Mouse (Mus musculus) adrenal gland, postnatal 14 days (tissue): ENCODE results near the gene Bhlhe40. TPM values are rescaled to one million over a fixed set of nuclear protein-coding genes. Genes with fewer than 3 reads are reported as not detected.
A peak's percentile ranks its signal among the peaks of the same experiment; 100 is the strongest.

Experiments
- DNase-seq: peaks from one replicate; pipeline ENCODE4 v3.0.0; 2021; ENCODE audit warnings: mixed read lengths
- total RNA-seq: library from RNA; stranded (reverse); gene quantifications from 2 replicates; pipeline ENCODE4 v1.2.3, GENCODE M21; 2021

The Bhlhe40 gene
- total RNA-seq, 1 experiment from 2014 or later = 108 TPM

DNA sequence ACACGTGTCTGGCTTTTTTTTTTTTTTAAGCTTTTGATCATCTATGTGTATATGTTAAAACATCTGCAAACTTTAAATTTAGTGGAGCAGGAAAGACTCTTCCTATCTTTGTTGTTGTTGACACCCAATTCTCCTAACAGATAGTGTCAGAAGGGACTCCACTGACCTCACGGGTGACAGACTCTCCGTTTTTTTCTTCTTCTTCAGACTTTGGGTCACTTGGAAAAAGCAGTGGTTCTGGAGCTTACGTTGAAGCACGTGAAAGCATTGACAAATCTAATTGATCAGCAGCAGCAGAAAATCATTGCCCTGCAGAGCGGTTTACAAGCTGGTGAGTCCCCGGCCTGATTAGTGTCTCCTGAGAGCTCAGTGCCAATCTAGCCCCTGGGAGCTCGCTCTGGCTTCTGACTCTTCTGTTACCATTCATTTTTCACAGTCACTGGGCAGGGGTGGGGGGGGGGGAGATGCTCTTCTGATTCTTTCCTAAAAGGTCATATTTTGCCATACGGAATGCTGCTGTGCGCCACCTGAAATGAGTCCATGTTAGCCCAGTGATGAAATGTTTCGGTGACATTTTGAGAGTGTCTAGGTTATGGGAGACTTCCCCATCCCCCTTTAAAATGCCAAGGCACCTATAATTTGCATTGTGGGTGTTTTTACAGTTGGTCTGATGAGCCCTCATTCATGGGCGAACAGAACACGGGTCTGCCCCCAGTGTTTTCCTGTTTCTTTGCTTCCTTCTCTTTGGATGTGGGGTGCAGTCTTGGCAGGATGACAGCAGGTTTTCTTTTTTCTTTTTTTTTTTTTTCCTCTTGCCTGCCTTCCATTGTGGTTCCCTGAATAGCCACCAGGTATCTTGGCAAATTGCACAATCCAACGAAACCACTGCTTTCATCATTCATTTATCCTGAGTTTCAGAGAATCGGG is 2.1 kb downstream of the Bhlhe40 start:
- DNase-seq = no peak

DNA sequence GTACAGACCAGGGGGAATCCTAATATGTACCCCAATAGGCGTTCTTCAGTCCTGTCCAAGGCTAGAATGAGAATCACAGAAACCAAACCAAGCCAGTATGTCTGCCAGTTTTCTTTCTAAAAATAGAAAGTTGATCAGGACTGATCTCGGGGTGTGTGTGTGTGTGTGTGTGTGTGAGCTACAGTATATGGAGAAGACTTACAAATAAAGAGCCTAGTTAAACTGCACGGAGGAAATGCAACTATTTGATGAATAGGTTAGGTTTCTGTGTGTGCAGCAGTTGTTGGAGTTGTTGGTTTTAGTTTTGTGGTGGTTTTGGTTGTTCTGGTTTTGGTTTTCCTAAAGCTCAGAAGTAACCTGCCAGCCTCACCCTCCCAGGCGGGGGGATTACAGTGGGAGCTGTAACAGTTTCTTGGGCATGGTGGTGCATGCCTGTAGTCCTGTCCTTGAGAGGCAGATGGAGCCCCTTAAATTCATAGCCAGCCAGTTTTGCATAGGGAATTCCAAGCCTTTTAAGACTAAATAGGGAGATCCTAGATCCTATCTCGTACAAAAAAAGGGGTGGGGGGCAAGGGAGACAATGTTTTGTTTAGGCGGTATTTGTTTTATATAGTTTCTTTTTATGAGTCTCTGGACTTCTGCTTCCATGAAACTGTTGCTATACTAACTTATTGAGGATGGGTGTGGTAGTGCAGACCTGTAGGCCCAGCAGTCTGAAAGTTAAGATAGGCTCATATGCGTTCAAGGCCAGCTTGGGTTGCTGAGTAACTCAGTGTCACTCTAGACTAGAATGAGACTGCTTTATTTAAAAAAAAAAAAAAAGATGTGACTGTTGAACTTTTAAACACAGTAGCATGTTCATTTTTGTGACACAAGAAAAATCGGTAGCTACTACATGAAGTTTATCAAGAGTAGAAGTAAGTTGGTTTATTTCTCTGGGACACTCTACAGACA is 3.1 kb downstream of the Bhlhe40 start:
- no peak for DNase-seq

DNA sequence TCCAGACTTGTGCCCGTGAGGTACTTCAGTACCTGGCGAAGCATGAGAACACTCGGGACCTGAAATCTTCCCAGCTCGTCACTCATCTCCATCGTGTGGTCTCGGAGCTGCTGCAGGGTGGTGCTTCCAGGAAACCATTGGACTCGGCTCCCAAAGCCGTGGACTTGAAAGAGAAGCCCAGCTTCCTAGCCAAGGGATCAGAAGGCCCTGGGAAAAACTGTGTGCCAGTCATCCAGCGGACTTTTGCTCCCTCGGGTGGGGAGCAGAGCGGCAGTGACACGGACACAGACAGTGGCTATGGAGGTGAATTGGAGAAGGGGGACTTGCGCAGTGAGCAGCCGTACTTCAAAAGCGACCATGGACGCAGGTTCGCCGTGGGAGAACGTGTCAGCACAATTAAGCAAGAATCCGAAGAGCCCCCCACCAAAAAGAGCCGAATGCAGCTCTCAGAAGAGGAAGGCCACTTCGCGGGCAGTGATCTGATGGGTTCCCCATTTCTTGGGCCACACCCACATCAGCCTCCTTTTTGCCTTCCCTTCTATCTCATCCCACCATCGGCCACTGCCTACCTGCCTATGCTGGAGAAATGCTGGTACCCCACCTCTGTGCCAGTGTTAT is 4.2 kb downstream of the Bhlhe40 start:
- DNase-seq = no peak

DNA sequence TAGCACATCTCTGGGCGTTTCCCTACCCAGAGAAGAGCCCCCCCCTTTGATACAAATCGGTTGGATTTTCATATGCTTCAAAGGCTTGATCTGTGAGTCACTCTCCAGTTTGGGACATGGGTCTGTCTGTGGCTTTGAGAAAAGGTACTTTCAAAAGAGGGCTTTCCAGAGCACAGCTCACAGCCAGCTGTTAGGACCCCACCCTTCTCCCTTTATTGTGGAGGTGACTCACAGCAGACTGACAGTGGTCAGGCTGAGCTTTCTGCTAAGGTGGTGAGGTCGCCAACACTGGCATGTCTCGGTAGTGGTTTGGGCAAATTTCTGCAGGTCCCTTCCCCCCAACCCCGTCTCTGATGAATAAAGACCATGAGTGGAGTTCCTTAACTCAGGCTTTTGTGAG is 5.2 kb downstream of the Bhlhe40 start:
- no peak for DNase-seq

DNA sequence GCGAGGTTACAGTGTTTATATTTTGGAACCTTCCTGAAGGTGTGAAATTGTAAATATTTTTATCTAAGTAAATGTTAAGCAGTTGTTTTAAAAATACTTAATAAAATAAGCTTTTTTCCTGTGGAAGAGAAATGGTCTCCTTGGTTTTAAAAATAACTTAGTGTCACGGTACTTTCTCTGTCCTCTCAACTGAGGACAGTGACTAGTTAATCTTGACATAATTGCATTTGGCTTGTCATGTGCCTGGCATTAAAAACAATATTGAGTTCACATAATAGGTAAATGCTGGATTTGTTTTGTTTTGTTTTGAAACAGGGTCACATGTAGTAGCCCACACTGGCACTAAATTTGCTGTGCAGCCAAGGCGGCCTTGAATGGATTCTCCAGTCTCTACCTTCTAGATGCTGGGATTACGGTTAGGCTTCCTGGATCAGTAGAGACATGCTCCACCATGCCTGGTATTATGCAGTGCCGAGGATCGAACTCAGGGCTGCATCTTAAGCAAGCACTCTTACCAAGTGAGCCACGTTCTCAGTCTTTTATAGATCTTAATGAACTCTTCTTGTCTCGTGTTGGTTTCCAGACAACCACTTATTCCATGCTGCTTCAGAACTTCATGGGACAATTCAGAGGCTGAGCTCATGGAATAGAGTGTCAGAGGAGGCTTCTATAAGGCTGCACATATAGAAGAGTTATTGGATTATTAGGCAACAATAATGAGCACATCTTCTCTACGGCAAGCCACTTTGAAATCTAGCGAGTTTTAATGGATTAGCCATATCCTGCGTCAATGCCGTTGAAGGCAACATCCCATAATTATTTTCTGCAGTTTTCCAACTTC is 6.4 kb downstream of the Bhlhe40 start:
- DNase-seq = no peak

DNA sequence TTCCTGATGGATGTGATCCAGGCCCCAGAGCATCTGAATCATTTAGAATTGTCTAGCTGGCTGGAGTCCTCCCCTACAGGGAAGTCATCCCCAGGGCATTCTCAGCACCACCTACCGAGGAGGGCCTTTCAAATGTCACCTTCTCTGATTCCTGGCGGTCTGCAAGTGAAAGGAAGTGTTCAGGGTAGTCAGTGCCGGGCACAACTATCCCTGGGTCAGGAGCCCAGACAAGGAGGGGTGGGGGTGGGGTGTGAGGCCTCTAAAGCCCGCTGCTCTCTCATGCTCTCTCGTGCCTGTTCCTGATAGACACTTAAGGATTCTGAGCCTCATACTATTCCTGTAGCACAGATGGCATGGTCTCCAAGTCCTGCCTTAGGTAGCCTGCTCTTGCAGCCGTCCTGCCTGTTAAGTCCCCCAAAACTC is 7.2 kb downstream of the Bhlhe40 start:
- no peak for DNase-seq

DNA sequence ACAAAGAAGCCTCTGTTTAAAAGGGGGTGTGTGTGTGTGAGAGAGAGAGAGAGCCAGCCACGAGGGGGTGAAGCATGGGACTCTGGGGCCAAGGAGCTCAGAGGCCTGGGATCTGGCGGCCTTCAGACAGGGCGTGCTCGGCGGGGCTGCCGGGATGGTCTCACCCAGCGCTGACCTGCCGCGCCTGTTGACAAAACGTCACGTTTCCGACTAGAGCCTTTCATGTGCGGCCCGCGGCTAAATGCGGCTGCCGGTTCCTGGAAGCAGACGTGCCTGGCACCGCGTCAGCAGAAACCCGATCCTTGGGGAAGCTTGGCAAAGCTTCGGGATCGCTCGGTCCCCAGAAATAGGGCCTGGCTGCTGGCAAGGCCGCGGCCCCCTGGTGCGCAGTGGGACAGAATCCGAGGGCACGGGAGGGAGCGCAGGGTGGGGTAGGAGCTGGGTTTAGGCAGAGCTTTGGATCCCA is 7.9 kb downstream of the Bhlhe40 start:
- peak; percentile 93 for DNase-seq

DNA sequence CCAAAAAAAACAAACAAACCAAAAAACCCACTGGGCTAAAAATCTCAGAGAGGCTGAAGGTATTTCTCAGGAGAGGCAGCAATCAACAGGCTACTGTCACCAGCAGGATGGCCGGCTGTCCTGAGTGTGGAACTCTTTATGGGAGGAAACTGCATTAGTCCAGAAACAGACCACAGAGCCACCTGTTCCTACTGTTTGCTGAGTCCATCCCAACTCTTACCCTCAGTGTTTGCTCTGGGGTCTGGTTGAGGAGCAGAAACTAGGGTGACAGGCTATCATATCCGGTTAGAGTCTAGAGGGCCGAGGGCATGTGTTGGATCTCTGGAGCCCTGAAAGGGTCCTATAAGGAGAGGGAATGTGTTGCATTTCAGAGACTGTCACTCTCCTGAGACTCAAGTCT is 9.8 kb downstream of the Bhlhe40 start:
- DNase-seq = no peak

DNA sequence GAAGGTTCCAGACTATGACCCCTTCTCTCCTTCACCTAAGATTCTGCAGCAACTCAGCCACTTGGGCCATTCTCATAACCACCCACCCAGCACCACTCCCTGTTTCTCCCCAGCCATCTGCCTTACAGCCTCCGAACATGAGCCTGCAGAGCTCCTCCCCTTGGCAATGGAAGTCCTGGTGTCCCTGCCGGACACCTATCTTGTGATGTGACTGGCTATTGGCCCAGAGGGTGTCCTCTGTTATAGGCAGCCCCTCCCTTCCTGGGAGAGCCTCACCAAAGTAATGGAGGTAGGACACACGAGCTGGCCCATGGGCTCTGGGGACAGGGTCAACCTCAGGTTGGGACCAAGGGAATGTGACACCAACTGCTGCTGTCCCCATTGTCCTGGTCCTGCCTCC is 10.4 kb downstream of the Bhlhe40 start:
- no peak for DNase-seq

DNA sequence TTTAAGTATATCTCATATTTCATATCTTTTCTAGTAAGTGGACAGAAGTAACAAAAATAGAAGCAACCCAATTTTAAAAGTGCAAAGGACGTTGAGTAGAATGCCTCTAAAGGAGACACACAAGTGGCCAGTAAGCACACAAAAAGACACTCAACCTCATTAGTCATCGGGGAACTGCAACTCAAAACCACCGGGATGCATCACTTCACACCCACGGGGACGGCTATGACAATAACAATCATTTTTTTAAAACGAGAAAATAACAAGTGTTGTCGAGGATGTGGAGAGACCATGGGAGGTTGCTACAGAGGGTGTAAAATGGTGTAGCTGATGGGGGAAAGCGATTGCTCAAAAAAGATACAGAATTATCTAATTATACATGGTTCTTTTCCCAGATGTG is 11.7 kb downstream of the Bhlhe40 start:
- DNase-seq = no peak

DNA sequence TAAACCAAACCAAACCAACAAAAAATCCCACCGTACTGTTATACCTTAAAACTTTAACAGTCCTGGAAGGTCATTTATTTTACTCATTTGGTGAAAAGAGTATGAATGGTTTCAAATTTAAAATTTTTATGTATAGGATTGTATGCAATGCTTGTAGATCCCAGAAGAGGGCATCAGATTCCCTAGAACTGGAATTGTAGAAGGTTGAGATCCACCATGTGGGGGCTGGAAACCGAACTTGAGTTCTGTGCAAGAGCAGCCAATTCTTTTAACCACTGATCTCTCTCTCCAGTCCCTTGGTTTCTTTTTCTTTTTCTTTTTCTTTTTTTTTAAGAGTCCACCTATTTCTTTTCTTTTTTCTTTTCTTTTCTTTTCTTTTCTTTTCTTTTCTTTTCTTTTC is 13.8 kb downstream of the Bhlhe40 start:
- no peak for DNase-seq

DNA sequence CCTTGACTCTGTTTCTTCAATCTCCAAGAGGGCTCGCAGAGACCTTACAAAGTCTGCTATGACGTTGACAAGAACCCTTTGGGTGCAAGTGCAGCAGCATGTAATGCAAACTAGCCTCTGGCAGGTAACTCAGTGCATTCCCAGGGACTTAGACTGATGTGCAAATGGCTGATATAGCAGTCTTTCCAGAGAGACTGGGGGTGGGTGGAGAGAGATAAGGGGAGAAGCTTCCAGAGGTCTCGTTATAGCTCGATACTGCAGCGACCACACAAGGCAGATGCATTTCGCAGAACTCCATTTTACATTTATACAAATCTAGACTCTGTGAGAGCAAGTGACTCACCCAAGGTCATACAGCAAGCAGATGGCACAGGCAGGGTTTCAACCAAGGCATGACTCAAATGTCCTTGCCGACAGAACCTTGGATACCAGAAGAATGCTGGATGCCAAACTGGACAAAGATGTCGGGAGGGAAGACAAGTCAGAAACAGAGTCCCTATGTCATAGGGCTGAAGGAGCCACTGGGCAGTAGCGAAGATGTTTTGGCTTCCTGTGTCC is 16.4 kb downstream of the Bhlhe40 start:
- DNase-seq = peak; percentile 70

DNA sequence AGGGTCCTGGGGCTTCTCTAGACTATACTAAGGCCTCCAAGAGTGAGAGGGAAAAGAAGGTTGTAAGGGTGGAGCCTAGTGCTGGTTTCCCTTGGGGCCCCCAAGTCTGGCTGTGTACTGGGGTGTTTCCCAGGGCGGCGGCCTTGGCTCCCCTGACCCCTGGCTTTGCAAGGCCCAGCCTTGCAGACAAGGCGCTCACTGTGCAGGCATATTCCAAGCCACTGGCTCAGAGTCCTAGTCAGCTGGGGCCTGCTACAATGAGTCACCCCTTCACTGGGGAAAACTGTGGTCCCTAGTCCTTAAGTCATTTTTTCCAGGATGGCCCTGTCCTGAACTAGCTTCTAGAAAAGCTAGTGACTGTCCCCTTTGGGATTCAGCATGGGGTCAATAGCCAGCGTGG is 17.3 kb downstream of the Bhlhe40 start:
- DNase-seq = peak; percentile 57

DNA sequence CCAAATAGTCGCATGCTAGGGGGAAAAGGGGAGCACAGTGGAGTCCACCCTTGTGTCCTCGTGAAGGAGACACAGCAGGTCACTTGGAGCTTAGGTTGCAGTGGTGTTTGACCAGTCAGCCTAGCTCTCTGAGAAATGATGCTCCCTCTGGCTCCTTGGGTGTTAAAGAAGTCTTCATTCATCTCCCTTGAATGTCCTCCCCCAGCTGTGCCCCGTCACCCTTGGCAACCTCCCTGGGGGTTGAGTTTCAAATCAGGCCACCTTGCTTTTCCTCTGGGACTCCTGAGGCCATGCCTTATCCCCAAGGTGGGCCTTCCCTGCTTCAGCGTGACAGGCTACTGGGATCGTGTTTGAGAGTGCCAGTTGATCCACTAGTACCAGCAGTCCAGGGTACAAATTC is 17.8 kb downstream of the Bhlhe40 start:
- no peak for DNase-seq

DNA sequence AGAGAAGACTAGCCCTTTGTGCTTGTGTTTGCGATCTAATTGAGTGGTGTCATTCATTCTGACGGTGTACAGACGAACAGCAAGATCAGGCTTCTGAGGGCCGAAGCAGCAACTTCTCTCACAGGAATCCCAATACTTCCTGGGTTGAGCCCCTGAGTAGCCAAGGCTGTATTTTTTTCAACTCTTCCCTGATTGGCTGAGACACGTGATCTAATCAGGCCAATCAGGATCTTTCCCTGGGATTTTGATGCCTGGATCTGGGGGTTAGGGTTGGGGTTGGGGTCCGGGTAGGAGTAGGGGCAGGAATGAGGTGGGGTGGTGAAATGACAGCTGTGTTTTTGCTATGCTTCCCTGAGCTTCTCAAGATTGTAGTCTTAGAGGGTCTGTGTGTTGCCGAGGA is 20.1 kb downstream of the Bhlhe40 start:
- no peak for DNase-seq

DNA sequence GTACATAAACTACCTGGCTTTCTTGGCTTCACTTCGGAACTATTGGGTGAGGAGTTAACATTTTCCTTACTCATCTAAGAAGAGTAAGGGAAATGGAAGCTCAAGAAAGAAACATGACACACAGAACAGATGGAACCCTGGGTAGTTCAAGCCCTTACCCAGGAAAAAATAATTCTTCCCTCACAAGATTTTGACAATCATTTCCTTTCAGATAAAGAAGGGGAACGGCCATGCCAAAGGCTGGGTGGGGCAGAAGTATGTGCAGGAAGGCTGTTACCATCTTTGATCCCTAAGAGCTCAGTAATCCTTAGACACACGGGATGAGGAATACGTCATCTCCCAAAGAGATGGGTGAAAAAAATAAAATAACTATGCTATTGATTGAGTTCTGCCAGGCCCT is 20.7 kb downstream of the Bhlhe40 start:
- DNase-seq = no peak

DNA sequence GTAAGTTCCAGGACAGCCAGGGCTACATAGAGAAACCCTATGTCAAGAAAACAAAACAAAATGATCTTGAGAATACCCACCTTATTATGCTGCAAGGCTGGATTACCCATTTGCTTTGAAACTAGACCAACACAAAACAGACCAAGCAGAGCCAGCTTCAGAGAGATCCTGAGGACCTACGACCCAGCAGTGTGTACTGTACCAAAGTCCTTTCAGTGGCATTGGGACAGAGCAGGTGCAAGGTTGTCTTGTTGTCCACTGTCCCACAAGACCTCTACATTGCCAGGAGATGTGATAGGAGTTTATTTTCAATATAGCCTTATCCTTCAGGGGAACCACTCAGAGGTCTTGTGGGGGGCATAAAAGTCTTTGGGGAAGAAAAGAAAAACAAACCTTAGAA is 22.7 kb downstream of the Bhlhe40 start:
- no peak for DNase-seq

DNA sequence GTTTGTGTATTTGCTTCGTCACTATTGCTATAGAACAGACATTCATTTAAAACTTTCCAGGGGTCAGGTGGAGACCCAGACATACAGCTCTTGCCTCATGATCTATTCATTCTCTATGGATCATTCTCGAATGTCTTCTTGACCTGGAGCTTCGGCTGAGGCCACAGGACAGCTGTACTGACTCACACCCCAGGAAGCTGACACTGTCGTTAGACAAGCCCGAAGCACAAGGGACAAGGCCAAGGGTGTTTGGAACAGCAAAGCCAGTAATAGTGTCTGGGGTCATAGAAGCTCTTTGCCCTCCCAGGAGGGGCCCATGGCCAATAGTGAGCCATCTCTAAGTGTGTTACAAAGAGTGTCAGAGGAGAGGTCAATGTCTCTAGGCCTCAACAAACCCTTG is 24.0 kb downstream of the Bhlhe40 start:
- no peak for DNase-seq

DNA sequence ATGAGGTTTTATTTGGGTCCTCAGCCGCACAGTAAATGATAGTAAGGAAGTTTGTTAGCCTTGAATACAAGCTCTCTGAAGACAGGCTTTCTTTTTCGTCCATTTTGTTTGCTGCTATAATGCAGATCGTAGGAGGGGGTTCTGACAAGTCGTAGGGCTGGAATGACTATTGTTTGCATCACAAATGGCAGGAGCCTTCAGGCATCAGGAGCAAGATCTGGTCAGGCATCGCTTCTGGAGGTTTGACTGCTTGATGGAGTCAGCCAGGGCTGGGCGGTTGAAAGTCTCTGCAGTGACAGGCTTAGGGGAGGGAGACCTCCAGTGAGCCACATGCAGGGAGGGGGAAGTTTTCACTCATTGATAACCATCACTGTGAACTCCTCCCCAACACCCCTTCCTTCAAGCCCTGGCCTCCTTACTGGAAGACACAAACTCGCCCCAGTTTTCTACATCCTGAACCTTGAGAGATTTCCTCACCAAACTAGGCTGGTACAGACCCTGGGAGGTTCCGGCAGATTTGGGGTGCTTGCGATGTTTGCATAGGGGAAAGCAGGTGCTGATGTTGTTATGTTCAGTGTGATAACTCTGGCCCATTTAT is 25.4 kb downstream of the Bhlhe40 start:
- DNase-seq = no peak

DNA sequence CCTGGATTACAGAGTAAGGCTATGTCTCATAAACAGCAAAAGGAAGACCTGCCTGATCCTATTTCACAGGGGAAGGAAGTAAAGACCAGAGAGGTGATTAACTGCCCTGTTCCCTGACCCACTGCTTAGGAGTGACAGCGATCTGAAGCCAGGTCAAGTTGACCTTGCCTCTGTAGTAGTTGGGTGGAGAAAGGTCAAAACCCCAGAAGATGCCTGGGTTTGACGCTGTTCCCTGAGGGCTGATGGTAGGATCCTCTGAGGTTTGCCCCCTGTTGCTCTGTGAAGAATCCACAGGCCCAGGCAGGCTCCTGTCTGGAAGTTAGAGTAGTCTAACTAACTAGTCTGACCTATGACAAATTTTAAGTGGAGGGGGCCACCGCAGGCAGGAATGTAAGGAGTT is 26.5 kb downstream of the Bhlhe40 start:
- DNase-seq = no peak

DNA sequence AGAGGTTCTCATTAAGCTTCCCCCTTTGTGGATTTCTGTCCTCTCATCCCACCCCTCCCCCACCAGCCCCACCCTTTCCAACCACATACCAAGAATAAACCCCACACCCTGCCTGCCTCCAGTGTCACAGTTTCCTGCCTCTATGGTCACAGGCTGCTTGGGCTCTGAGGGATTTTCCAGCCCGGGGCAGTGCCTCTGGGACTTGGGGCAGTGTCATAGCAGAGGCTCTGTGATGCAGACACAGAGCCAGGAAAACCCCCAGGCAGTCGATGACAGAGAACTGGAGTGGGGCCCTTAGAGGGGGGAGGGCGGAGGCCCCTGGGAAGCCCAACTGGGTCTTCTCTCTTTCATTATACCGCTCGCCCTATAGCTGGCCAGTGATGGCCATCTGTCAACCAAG is 27.9 kb downstream of the Bhlhe40 start:
- DNase-seq = no peak
